Mouse (Mus musculus) MEL (cell line): ENCODE data around the gene Plekhg5. TPM values are rescaled to one million over a fixed set of nuclear protein-coding genes. Genes with fewer than 3 reads are reported as not detected.

Experiments used
- DNase-seq: peaks from one replicate; pipeline ENCODE4 v3.0.0; 2011; ENCODE audit warnings: low read depth, low spot score
- H3K27ac ChIP-seq: 2 replicates; pipeline ENCODE4 v1.5.1; 2012; ENCODE audit warnings: low read depth, mild to moderate bottlenecking, control low read depth, low read length, moderate library complexity; ENCODE audit not compliant: control insufficient read depth
- H3K27me3 ChIP-seq, 2 experiments: fragments of 150-350 bp in 1 of 2; sonication (generic) in 1 of 2; 2 replicates each; pipeline ENCODE4 v1.6.1; 2012; ENCODE audit warnings: low read length in 2 of 2, mild to moderate bottlenecking in 2 of 2, improper control_type of control experiment in 1 of 2, moderate library complexity in 1 of 2; ENCODE audit not compliant: insufficient read depth in 2 of 2, control insufficient read depth in 1 of 2
- H3K36me3 ChIP-seq, 2 experiments: 2 replicates each; pipeline ENCODE4 v1.6.1; 2012 to 2014; ENCODE audit warnings: low read length in 2 of 2, improper control_type of control experiment in 1 of 2, inconsistent platforms in 1 of 2, mild to moderate bottlenecking in 1 of 2; ENCODE audit not compliant: insufficient read depth in 2 of 2, control insufficient read depth in 1 of 2
- H3K4me1 ChIP-seq, 2 experiments: fragments of 150-350 bp in 1 of 2; sonication (generic) in 1 of 2; 2 replicates each; pipeline ENCODE4 v1.6.1; 2012; ENCODE audit warnings: low read length in 2 of 2, improper control_type of control experiment in 1 of 2, mild to moderate bottlenecking in 1 of 2; ENCODE audit not compliant: insufficient read depth in 2 of 2, control insufficient read depth in 1 of 2
- H3K4me3 ChIP-seq, 2 experiments: fragments of 150-350 bp in 1 of 2; sonication (generic) in 1 of 2; 2 replicates each; pipeline ENCODE4 v1.5.1; 2012; ENCODE audit warnings: low read depth in 2 of 2, low read length in 2 of 2, mild to moderate bottlenecking in 2 of 2, moderate library complexity in 2 of 2, control low read depth in 1 of 2, improper control_type of control experiment in 1 of 2; ENCODE audit not compliant: control insufficient read depth in 1 of 2, insufficient read depth in 1 of 2
- H3K79me2 ChIP-seq: 2 replicates; pipeline ENCODE4 v1.6.1; 2012; ENCODE audit warnings: mild to moderate bottlenecking, low read length, moderate library complexity; ENCODE audit not compliant: control insufficient read depth, poor library complexity, insufficient read depth
- H3K9ac ChIP-seq: 2 replicates; pipeline ENCODE4 v1.6.1; 2012; ENCODE audit warnings: low read depth, mild to moderate bottlenecking, control low read depth, low read length, moderate library complexity; ENCODE audit not compliant: control insufficient read depth, poor library complexity, severe bottlenecking
- H3K9me3 ChIP-seq: fragments of 150-350 bp; sonication (generic); replicated peaks from 2 replicates; pipeline ENCODE4 v1.6.1; 2012; ENCODE audit warnings: mild to moderate bottlenecking, low read length, improper control_type of control experiment, moderate library complexity; ENCODE audit not compliant: insufficient read depth
- BHLHE40 ChIP-seq: IDR thresholded peaks from 2 replicates; pipeline ENCODE4 v1.6.1; 2012; ENCODE audit warnings: low read depth, mild to moderate bottlenecking, inconsistent platforms, low read length, improper control_type of control experiment, borderline replicate concordance
- CHD1 ChIP-seq: IDR thresholded peaks from 2 replicates; pipeline ENCODE4 v1.6.1; 2012; ENCODE audit warnings: low read depth, mild to moderate bottlenecking, inconsistent platforms, low read length, improper control_type of control experiment
- CTCF ChIP-seq, 3 experiments: IDR thresholded peaks in 2 of 3; conservative IDR thresholded peaks in 1 of 3; 2 replicates each; pipeline ENCODE4 v1.5.1; 2011 to 2012; ENCODE audit warnings: low read length in 3 of 3, low read depth in 2 of 3, mild to moderate bottlenecking in 2 of 3, improper control_type of control experiment in 1 of 3, inconsistent platforms in 1 of 3, mixed read lengths in 1 of 3, moderate library complexity in 1 of 3; ENCODE audit not compliant: control insufficient read depth in 1 of 3, insufficient read depth in 1 of 3, poor library complexity in 1 of 3, severe bottlenecking in 1 of 3
- ELF1 ChIP-seq: IDR thresholded peaks from 2 replicates; pipeline ENCODE4 v1.6.1; 2014; ENCODE audit warnings: low read depth, mild to moderate bottlenecking, inconsistent platforms, low read length, improper control_type of control experiment, moderate library complexity
- EP300 ChIP-seq, 2 experiments: IDR thresholded peaks; 2 replicates each; pipeline ENCODE4 v1.6.1; 2011; ENCODE audit warnings: improper control_type of control experiment in 2 of 2, low read length in 2 of 2, low read depth in 1 of 2, mild to moderate bottlenecking in 1 of 2
- ETS1 ChIP-seq: IDR thresholded peaks from 2 replicates; pipeline ENCODE4 v1.6.1; 2012; ENCODE audit warnings: low read depth, mild to moderate bottlenecking, inconsistent platforms, low read length, improper control_type of control experiment, moderate library complexity
- GATA1 ChIP-seq: IDR thresholded peaks from 2 replicates; pipeline ENCODE4 v1.6.1; 2011; ENCODE audit warnings: low read depth, low read length, improper control_type of control experiment
- HCFC1 ChIP-seq: IDR thresholded peaks from 2 replicates; pipeline ENCODE4 v1.6.1; 2012; ENCODE audit warnings: low read depth, mild to moderate bottlenecking, inconsistent platforms, low read length, improper control_type of control experiment, moderate library complexity
- MAZ ChIP-seq: IDR thresholded peaks from 2 replicates; pipeline ENCODE4 v1.6.1; 2012; ENCODE audit warnings: low read depth, mild to moderate bottlenecking, inconsistent platforms, low read length, improper control_type of control experiment
- MXI1 ChIP-seq: IDR thresholded peaks from 2 replicates; pipeline ENCODE4 v1.6.1; 2011; ENCODE audit warnings: mild to moderate bottlenecking, low read depth, low read length, improper control_type of control experiment
- MYB ChIP-seq: IDR thresholded peaks from 2 replicates; pipeline ENCODE4 v1.6.1; 2011; ENCODE audit warnings: mild to moderate bottlenecking, low read depth, low read length, improper control_type of control experiment
- MYC ChIP-seq: IDR thresholded peaks from 2 replicates; pipeline ENCODE4 v1.6.1; 2011; ENCODE audit warnings: low read depth, mild to moderate bottlenecking, low read length, improper control_type of control experiment, moderate library complexity
- NRF1 ChIP-seq: IDR thresholded peaks from 2 replicates; pipeline ENCODE4 v1.6.1; 2014; ENCODE audit warnings: low read depth, mild to moderate bottlenecking, inconsistent platforms, low read length, improper control_type of control experiment, moderate library complexity; ENCODE audit not compliant: poor library complexity, insufficient read depth, severe bottlenecking
- POLR2A ChIP-seq, 2 experiments: IDR thresholded peaks; 2 replicates each; pipeline ENCODE4 v1.6.1; 2011 to 2012; ENCODE audit warnings: low read length in 2 of 2, mild to moderate bottlenecking in 2 of 2, control low read depth in 1 of 2, improper control_type of control experiment in 1 of 2, low read depth in 1 of 2, moderate library complexity in 1 of 2; ENCODE audit not compliant: control insufficient read depth in 1 of 2, insufficient read depth in 1 of 2, poor library complexity in 1 of 2
- POLR2AphosphoS5 ChIP-seq: IDR thresholded peaks from 2 replicates; pipeline ENCODE4 v1.6.1; 2012; ENCODE audit warnings: low read depth, borderline replicate concordance, mild to moderate bottlenecking, inconsistent platforms, low read length, moderate library complexity, mixed read lengths
- RAD21 ChIP-seq: IDR thresholded peaks from 2 replicates; pipeline ENCODE4 v1.6.1; 2011; ENCODE audit warnings: mild to moderate bottlenecking, low read depth, low read length, improper control_type of control experiment
- RCOR1 ChIP-seq: IDR thresholded peaks from 2 replicates; pipeline ENCODE4 v1.6.1; 2012; ENCODE audit warnings: low read depth, mild to moderate bottlenecking, inconsistent platforms, low read length, improper control_type of control experiment
- SIN3A ChIP-seq: IDR thresholded peaks from 2 replicates; pipeline ENCODE4 v1.6.1; 2012; ENCODE audit warnings: low read length, improper control_type of control experiment, inconsistent platforms
- SMC3 ChIP-seq: IDR thresholded peaks from 2 replicates; pipeline ENCODE4 v1.6.1; 2011; ENCODE audit warnings: low read depth, low read length, improper control_type of control experiment
- TBP ChIP-seq: IDR thresholded peaks from 2 replicates; pipeline ENCODE4 v1.8.0; 2011; ENCODE audit warnings: low read depth, low read length, improper control_type of control experiment
- TCF12 ChIP-seq: IDR thresholded peaks from 2 replicates; pipeline ENCODE4 v1.6.1; 2014; ENCODE audit warnings: low read depth, mild to moderate bottlenecking, inconsistent platforms, low read length, improper control_type of control experiment, moderate library complexity
- UBTF ChIP-seq: IDR thresholded peaks from 2 replicates; pipeline ENCODE4 v1.6.1; 2012; ENCODE audit warnings: low read depth, mild to moderate bottlenecking, inconsistent platforms, low read length, improper control_type of control experiment, moderate library complexity, borderline replicate concordance; ENCODE audit not compliant: insufficient read depth
- USF1 ChIP-seq: IDR thresholded peaks from 2 replicates; pipeline ENCODE4 v1.6.1; 2014; ENCODE audit warnings: low read depth, mild to moderate bottlenecking, inconsistent platforms, low read length, improper control_type of control experiment, moderate library complexity
- polyA plus RNA-seq, 2 experiments: library from polyadenylated mRNA; stranded (reverse) in 1 of 2; unstranded in 1 of 2; fragments of >175 nt in 1 of 2; fragments of >200 nt in 1 of 2; gene quantifications; 2 replicates each; pipeline versions ENCODE4 v1.2.1 to v1.2.4; 2012; ENCODE audit warnings: low replicate concordance in 2 of 2, low read depth in 1 of 2; ENCODE audit not compliant: insufficient read length in 2 of 2, insufficient read depth in 1 of 2, missing spikeins in 1 of 2
- total RNA-seq: library from RNA; depleted of rRNA; stranded (reverse); fragments of 300-350 nt; gene quantifications from 2 replicates; pipeline ENCODE4 v1.2.3, GENCODE M21; 2012

Gene Plekhg5
- total and polyA plus RNA-seq, 3 experiments, result 10.8 to 19.6 TPM; not detected in 1

DNA sequence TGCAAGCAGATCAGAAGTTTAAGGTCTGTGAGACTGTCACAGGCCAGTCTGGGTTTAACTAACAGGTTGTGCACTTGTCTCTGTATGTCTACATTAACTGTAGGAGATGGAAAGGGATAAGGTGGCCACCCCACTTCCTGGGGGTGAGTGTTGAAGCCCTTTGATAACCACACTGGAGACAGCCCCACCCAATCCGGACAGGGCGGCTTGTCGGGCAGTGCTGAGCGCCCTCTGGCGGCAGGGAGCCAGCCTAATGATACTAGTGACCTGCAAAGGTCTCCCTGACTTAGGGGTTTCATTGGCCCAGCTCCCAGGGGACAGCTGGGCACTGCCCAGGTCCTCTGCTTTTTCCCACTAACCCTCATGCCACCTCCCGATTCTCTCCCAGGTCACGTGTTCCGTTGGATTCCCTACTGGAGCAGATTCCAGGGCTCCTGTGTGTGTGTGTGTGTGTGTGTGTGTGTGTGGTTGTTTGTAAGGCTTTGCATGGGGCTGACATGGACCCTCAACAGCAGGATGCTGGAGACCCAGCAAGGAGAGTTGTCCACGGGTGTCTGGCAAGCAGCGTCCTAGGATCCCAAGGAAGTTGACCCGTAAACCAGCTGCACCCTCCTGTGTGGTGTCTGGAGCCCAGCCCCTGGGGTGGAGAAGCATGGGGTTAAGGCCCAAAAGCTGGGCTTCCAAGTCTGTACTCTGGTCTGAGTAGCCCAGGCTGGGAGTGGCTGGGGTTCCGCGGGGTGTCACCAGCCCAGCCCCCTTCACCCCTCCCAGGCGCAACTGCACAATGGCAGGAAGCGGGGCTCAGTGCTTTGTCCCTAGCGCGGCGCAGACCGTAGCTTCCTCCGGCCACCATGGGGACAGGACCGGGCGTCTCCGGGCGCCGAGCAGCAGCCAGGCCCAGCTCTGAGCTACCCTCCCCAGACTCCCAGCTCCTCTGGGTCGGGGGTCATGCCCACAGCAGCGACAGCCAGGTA is 23.9 kb downstream of the Plekhg5 start:
- DNase-seq, result peak; percentile 91
- TF ChIP-seq POLR2AphosphoS5 (no peak), HCFC1 (0 out of 2 replicates have a peak, but pooled peaks have one; percentile 44), MAZ (peak; percentile 90), ELF1 (peak; percentile 69; the same call in 1 of the 2 replicates), UBTF (no peak), CTCF (IDR thresholded peaks at IDR 0.05 in 2 of 3, conservative IDR thresholded peaks at IDR 0.05 in 1 of 3; ENCODE audit: control insufficient read depth in 1 of 3, insufficient read depth in 1 of 3, low read depth in 2 of 3, low read length in 3 of 3, poor library complexity in 1 of 3, severe bottlenecking in 1 of 3) (peak; percentile 75 to 96 (median 92)), CHD1 (no peak), ETS1 (peak; percentile 53; the same call in 1 of the 2 replicates), TCF12 (peak; percentile 84), MYC (no peak), TBP (0 out of 2 replicates have a peak, but pooled peaks have one; percentile 18), SIN3A (peak; percentile 59), GATA1 (peak; percentile 82), SMC3 (peak; percentile 73), NRF1 (no peak), USF1 (peak; percentile 59), BHLHE40 (no peak), MXI1 (0 out of 2 replicates have a peak, but pooled peaks have one; percentile 46), POLR2A (IDR thresholded peaks at IDR 0.05; ENCODE audit: control insufficient read depth in 1 of 2, insufficient read depth in 1 of 2, low read depth in 1 of 2, low read length in 2 of 2, poor library complexity in 1 of 2) (0 out of 4 replicates have a peak, but pooled peaks of 1 of the 2 experiments have one; percentile 29), RCOR1 (peak; percentile 67; the same call in 1 of the 2 replicates), EP300 (IDR thresholded peaks at IDR 0.05; ENCODE audit: low read depth in 1 of 2, low read length in 2 of 2) (peak; percentile 89 to 93), RAD21 (peak; percentile 63), MYB (peak; percentile 33; the same call in 1 of the 2 replicates)
- Histone ChIP-seq H3K27ac (peak overlapping the region; percentile 66), H3K4me1 (peaks cover 25 to 40% of the 10 kb centered on the region in 2 experiments), H3K79me2 (no peaks in the 10 kb centered on the region), H3K36me3 (peaks cover 0 to 24% of the 10 kb centered on the region in 2 experiments; a peak in 2 of 4 replicates), H3K9ac (peak overlapping the region; percentile 6; the same call in 1 of the 2 replicates), H3K27me3 (no peaks in the 10 kb centered on the region), H3K4me3 (no peak overlapping the region), H3K9me3 (no peaks in the 10 kb centered on the region)
